Mouse (Mus musculus) lung, postnatal 0 days (tissue): ENCODE results near the gene Clip2. TPM values are rescaled to one million over a fixed set of nuclear protein-coding genes. Genes with fewer than 3 reads are reported as not detected.
A peak's percentile ranks its signal among the peaks of the same experiment; 100 is the strongest.

ENCODE experiments used
- ATAC-seq: fragments of 200-750 bp; cut with Nextera tagmentation; 2 replicates; pipeline ENCODE4 v1.8.0; 2017; ENCODE audit warnings: moderate library complexity
- DNase-seq: peaks from one replicate; pipeline ENCODE4 v3.0.0-alpha.2; 2016; ENCODE audit warnings: low spot score
- H3K27ac ChIP-seq: fragments of 300-500 bp; sonication (generic); 2 replicates; pipeline ENCODE4 v1.5.1; 2014; ENCODE audit warnings: antibody characterized with exemption, mild to moderate bottlenecking, low read length, mixed read lengths
- H3K27me3 ChIP-seq: fragments of 300-500 bp; sonication (generic); replicated peaks from 2 replicates; pipeline ENCODE4 v1.6.1; 2014; ENCODE audit warnings: low read length, mixed read lengths; ENCODE audit not compliant: insufficient read depth
- H3K36me3 ChIP-seq: fragments of 300-500 bp; sonication (generic); 2 replicates; pipeline ENCODE4 v1.6.1; 2014; ENCODE audit warnings: low read length, mixed read lengths; ENCODE audit not compliant: insufficient read depth
- H3K4me1 ChIP-seq: fragments of 300-500 bp; sonication (generic); 2 replicates; pipeline ENCODE4 v1.6.1; 2014; ENCODE audit warnings: antibody characterized with exemption, low read depth, low read length, mixed read lengths; ENCODE audit not compliant: insufficient read depth
- H3K4me2 ChIP-seq: fragments of 300-500 bp; sonication (generic); replicated peaks from 2 replicates; pipeline ENCODE4 v1.6.1; 2014; ENCODE audit warnings: low read depth, mild to moderate bottlenecking, low read length, moderate library complexity, mixed read lengths
- H3K4me3 ChIP-seq: fragments of 300-500 bp; sonication (generic); 2 replicates; pipeline ENCODE4 v1.5.1; 2014; ENCODE audit warnings: low read depth, low read length
- H3K9ac ChIP-seq: fragments of 300-500 bp; sonication (generic); replicated peaks from 2 replicates; pipeline ENCODE4 v1.6.1; 2014; ENCODE audit warnings: low read depth, mild to moderate bottlenecking
- H3K9me3 ChIP-seq: fragments of 300-500 bp; sonication (generic); 2 replicates; pipeline ENCODE4 v1.6.1; 2016; ENCODE audit warnings: low read length, mixed read lengths
- CTCF ChIP-seq: IDR thresholded peaks from 2 replicates; pipeline ENCODE4 v1.5.1; 2016; ENCODE audit warnings: antibody characterized with exemption, mild to moderate bottlenecking
- EP300 ChIP-seq: IDR thresholded peaks from 2 replicates; pipeline ENCODE4 v1.6.1; 2016; ENCODE audit warnings: antibody characterized with exemption, mild to moderate bottlenecking, control low read depth
- WGBS: fragments of 180-500 bp; shearing (Covaris S2); extraction: QIAGEN DNeasy Blood & Tissue Kit; methylation state at CpG from one replicate; pipeline ENCODE4 v1.1.7; 2014; 5-methylcytosine and 5-hydroxymethylcytosine counted together
- polyA plus RNA-seq: library from polyadenylated mRNA; unstranded; fragments of >200 nt; fragmentation: Nextera tagmentation; extraction: Ambion mirVana; gene quantifications from 2 replicates; pipeline ENCODE4 v1.2.1, GENCODE M21; 2015

Gene Clip2
- polyA plus RNA-seq, 1 experiment from 2014 or later, result 3.0 TPM

DNA sequence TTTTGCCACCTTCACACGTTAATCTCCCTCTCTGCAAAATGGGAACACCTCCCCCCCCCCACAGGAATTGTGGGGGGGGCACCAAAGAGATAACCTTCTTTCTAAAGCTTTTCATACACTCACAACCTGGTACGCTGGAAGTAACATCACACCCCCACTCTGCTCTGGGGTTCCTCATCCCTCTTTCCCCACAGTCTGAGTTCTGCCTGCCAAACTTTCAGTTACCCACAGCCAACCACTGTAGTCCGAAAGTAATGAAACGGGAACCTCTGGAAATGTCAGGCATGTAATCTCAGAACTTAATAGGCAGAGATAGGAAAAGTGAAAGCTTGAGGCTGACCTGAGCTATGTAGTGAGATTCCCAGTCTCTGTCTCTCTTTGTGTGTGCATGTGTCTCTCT, 15.2 kb upstream of the Clip2 start:
- H3K4me2 ChIP-seq, result no peak overlapping the region
- DNase-seq, result no peak
- no peaks in the 10 kb centered on the region for H3K27me3 ChIP-seq
- WGBS, result 69% methylated on average over 4 of the region's 4 CpGs
- H3K36me3 ChIP-seq, result no peaks in the 10 kb centered on the region
- H3K27ac ChIP-seq, result no peak overlapping the region
- no peak overlapping the region for H3K9ac ChIP-seq
- H3K4me3 ChIP-seq, result no peak overlapping the region
- no peaks in the 10 kb centered on the region for H3K4me1 ChIP-seq
- TF ChIP-seq EP300 (no peak), CTCF (no peak)
- H3K9me3 ChIP-seq, result no peaks in the 10 kb centered on the region
- no peak for ATAC-seq

GRCm38 (mm10) chr5:134565696-134566095, 13.5 kb upstream of the Clip2 start:
- H3K4me3 ChIP-seq, result no peak overlapping the region
- TF ChIP-seq CTCF (no peak), EP300 (no peak)
- H3K4me1 ChIP-seq, result no peaks in the 10 kb centered on the region
- H3K27ac ChIP-seq, result no peak overlapping the region
- H3K4me2 ChIP-seq, result no peak overlapping the region
- H3K27me3 ChIP-seq, result no peaks in the 10 kb centered on the region
- no peaks in the 10 kb centered on the region for H3K36me3 ChIP-seq
- H3K9me3 ChIP-seq, result no peaks in the 10 kb centered on the region
- no peak overlapping the region for H3K9ac ChIP-seq
- WGBS, result 86% methylated on average over 6 of the region's 6 CpGs
- no peak for DNase-seq
- no peak for ATAC-seq

DNA sequence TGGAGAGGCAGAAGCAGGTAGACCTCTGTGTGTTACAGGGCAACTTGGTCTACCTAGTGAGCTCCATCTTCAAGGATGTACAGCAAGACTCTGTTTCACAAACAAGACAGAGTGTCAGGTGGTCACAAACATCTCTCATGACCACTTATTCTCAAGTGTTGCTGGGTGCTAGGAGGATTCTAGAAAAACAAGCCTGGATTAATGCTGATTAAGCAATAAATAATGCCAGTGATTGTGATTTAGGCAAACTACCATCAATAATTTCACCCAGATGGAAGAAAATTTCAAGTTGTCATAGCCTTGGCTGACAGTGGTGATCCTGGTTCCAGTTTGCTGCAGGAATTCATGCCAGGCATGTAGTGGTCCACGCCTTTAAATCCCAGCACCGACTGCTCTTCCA, 12.0 kb upstream of the Clip2 start:
- no peak for ATAC-seq
- 92% methylated on average over 2 of the region's 2 CpGs for WGBS

GRCm38 (mm10) chr5:134560450-134561171, 8.4 kb upstream of the Clip2 start:
- no peak for TF ChIP-seq CTCF
- Histone ChIP-seq H3K27me3 (no peaks in the 10 kb centered on the region), H3K4me3 (no peak overlapping the region), H3K9me3 (no peaks in the 10 kb centered on the region), H3K27ac (no peak overlapping the region), H3K36me3 (no peaks in the 10 kb centered on the region), H3K4me1 (no peaks in the 10 kb centered on the region), H3K4me2 (no peak overlapping the region), H3K9ac (no peak overlapping the region)
- WGBS, result 78% methylated on average over 16 of the region's 16 CpGs
- DNase-seq, result no peak
- ATAC-seq, result no peak

More for the DNA sequence above, 12.0 kb upstream of the Clip2 start:
- Histone ChIP-seq H3K4me2 (no peak overlapping the region), H3K27ac (no peak overlapping the region), H3K27me3 (no peaks in the 10 kb centered on the region), H3K36me3 (no peaks in the 10 kb centered on the region), H3K4me3 (no peak overlapping the region), H3K4me1 (no peaks in the 10 kb centered on the region), H3K9me3 (no peaks in the 10 kb centered on the region), H3K9ac (no peak overlapping the region)
- DNase-seq, result no peak
- TF ChIP-seq CTCF (no peak), EP300 (no peak)

- no peak for DNase-seq
- WGBS, result 88% methylated on average over 7 of the region's 7 CpGs
- H3K4me3 ChIP-seq, result no peak within 1 kb of the TSS
Measured at GRCm38 (mm10) chr5:134560071-134560449, 7.8 kb upstream of the Clip2 start, which contains the start of gene Syna. Syna (minus strand) TSS chr5:134560171.

GRCm38 (mm10) chr5:134555463-134556164, 3.4 kb upstream of the Clip2 start:
- ATAC-seq, result peak; percentile 13
- H3K9ac ChIP-seq, result no peak overlapping the region

More at GRCm38 (mm10) chr5:134560071-134560449, 7.8 kb upstream of the Clip2 start, which contains the start of gene Syna:
- Histone ChIP-seq H3K36me3 (no peaks in the 10 kb centered on the region), H3K27ac (no peak within 1 kb of the TSS), H3K4me2 (no peak within 1 kb of the TSS), H3K27me3 (no peaks in the 10 kb centered on the region), H3K9me3 (no peaks in the 10 kb centered on the region), H3K4me1 (peaks cover 4% of the 10 kb centered on the region; the same call in 1 of the 2 replicates), H3K9ac (no peak within 1 kb of the TSS)
- ATAC-seq, result no peak
- TF ChIP-seq EP300 (no peak), CTCF (no peak)

More at GRCm38 (mm10) chr5:134555463-134556164, 3.4 kb upstream of the Clip2 start:
- Histone ChIP-seq H3K27me3 (no peaks in the 10 kb centered on the region), H3K4me3 (no peak overlapping the region), H3K27ac (peak overlapping the region; percentile 45), H3K9me3 (no peaks in the 10 kb centered on the region), H3K4me1 (peaks cover 20% of the 10 kb centered on the region; the same call in 1 of the 2 replicates), H3K4me2 (no peak overlapping the region), H3K36me3 (no peaks in the 10 kb centered on the region)
- TF ChIP-seq EP300, result no peak
- WGBS, result 6% methylated on average over 20 of the region's 20 CpGs
- DNase-seq, result peak; percentile 78
